ENCODE assay signal across 22 mouse cellular contexts in genomic region chr5:26689775-26690174, GRCm38 (mm10).
A peak's percentile ranks its signal among the peaks of the same experiment; 100 is the strongest.
DNase-seq lines count a peak whose midpoint lies in the region; ATAC-seq and TF ChIP-seq lines count a peak whose summit lies in the region.
"Had no signal": no experiment of that assay in that cellular context is flagged by ENCODE, and none has a peak within 500 bp of the region (broad histone marks: within the 10 kb centered on the region; RNA-seq: fewer than 3 reads in every experiment).

No protein-coding gene starts in this region.

- no peak for TF ChIP-seq CTCF in hindbrain, postnatal 0 days (IDR thresholded peaks at IDR 0.05; ENCODE audit: low read depth)
- TF ChIP-seq CTCF in brain, embryonic 14.5 days (IDR thresholded peaks at IDR 0.05; ENCODE audit: borderline replicate concordance, extremely low read depth, insufficient read depth, insufficient read length): no peak

- H3K27ac ChIP-seq in hindbrain, postnatal 0 days: no peak overlapping the region
- no peak overlapping the region for H3K27ac ChIP-seq in hindbrain, embryonic 12.5 days
- H3K27ac ChIP-seq: embryonic facial prominence, embryonic 12.5 days; embryonic facial prominence, embryonic 15.5 days; forebrain, embryonic 15.5 days; heart, adult 2 months; hindbrain, embryonic 15.5 days; intestine, embryonic 15.5 days had no signal

- no peak overlapping the region for H3K4me2 ChIP-seq in hindbrain, postnatal 0 days (ENCODE audit: low read depth, low read length)
- no peak overlapping the region for H3K4me2 ChIP-seq in hindbrain, embryonic 12.5 days (replicated peaks)
- H3K4me2 ChIP-seq: embryonic facial prominence, embryonic 12.5 days; embryonic facial prominence, embryonic 15.5 days; forebrain, embryonic 15.5 days; heart, embryonic 11.5 days; hindbrain, embryonic 15.5 days; intestine, embryonic 15.5 days had no signal

- DNase-seq in frontal cortex, postnatal 10 days (ENCODE audit: low spot score in 2 of 2): no peak
- DNase-seq in hindbrain, postnatal 0 days (ENCODE audit: low spot score): peak; percentile 5
- DNase-seq in brain, embryonic 14.5 days (ENCODE audit: low read depth): peak; percentile 58
- DNase-seq in layer of hippocampus, adult 9-10 months (ENCODE audit: low spot score): no peak
- DNase-seq: adrenal gland, adult 2 months; adrenal gland, postnatal 14 days; cerebellum, adult 11-12 months; cerebellum, adult 8-10 months; gastrocnemius, postnatal 25 days; heart, adult 2 months; heart, postnatal 10 days; heart, postnatal 36 days; kidney, adult 11 months had no signal

- no peaks in the 10 kb centered on the region for H3K4me1 ChIP-seq in hindbrain, postnatal 0 days (ENCODE audit: insufficient read depth, low read length)
- no peaks in the 10 kb centered on the region for H3K4me1 ChIP-seq in hindbrain, embryonic 12.5 days
- H3K4me1 ChIP-seq: embryonic facial prominence, embryonic 12.5 days; embryonic facial prominence, embryonic 15.5 days; forebrain, embryonic 15.5 days; hindbrain, embryonic 15.5 days; intestine, embryonic 15.5 days had no signal

- 37% methylated on average over 3 of the region's 3 CpGs for WGBS in hindbrain, postnatal 0 days
- WGBS in hindbrain, embryonic 12.5 days: 73% methylated on average over 3 of the region's 3 CpGs

- H3K9me3 ChIP-seq in hindbrain, postnatal 0 days (ENCODE audit: low read length): no peaks in the 10 kb centered on the region
- no peaks in the 10 kb centered on the region for H3K9me3 ChIP-seq in hindbrain, embryonic 12.5 days (replicated peaks)
- H3K9me3 ChIP-seq: embryonic facial prominence, embryonic 12.5 days; embryonic facial prominence, embryonic 15.5 days; forebrain, embryonic 15.5 days; hindbrain, embryonic 15.5 days; intestine, embryonic 15.5 days had no signal

- H3K4me3 ChIP-seq in hindbrain, postnatal 0 days (ENCODE audit: low read length): no peak overlapping the region
- no peak overlapping the region for H3K4me3 ChIP-seq in hindbrain, embryonic 12.5 days
- H3K4me3 ChIP-seq: embryonic facial prominence, embryonic 12.5 days; embryonic facial prominence, embryonic 15.5 days; forebrain, embryonic 15.5 days; heart, adult 2 months; hindbrain, embryonic 15.5 days; intestine, embryonic 15.5 days had no signal

- 0 out of 2 replicates have a peak, but pooled peaks have one; percentile 16 for ATAC-seq in frontal cortex, adult (ENCODE audit: low TSS enrichment)
- no peak for ATAC-seq in hindbrain, postnatal 0 days
- ATAC-seq in hindbrain, embryonic 12.5 days (ENCODE audit: low FRiP score): no peak
- ATAC-seq: CD4-positive, CD25-positive, alpha-beta regulatory T cell, adult 4 months; forebrain, embryonic 15.5 days; intestine, embryonic 15.5 days had no signal

- no peak for TF ChIP-seq POLR2A in brain, embryonic 14.5 days (IDR thresholded peaks at IDR 0.05; ENCODE audit: borderline replicate concordance, extremely low read depth, insufficient read depth, insufficient read length, poor library complexity, severe bottlenecking)

- H3K27me3 ChIP-seq in hindbrain, postnatal 0 days (ENCODE audit: insufficient read depth, low read length): no peaks in the 10 kb centered on the region
- no peaks in the 10 kb centered on the region for H3K27me3 ChIP-seq in hindbrain, embryonic 12.5 days
- H3K27me3 ChIP-seq: embryonic facial prominence, embryonic 12.5 days; embryonic facial prominence, embryonic 15.5 days; forebrain, embryonic 15.5 days; hindbrain, embryonic 15.5 days; intestine, embryonic 15.5 days had no signal

- no peak overlapping the region for H3K9ac ChIP-seq in hindbrain, postnatal 0 days (replicated peaks; ENCODE audit: low read length)
- no peak overlapping the region for H3K9ac ChIP-seq in hindbrain, embryonic 12.5 days
- H3K9ac ChIP-seq: embryonic facial prominence, embryonic 12.5 days; embryonic facial prominence, embryonic 15.5 days; forebrain, embryonic 15.5 days; hindbrain, embryonic 15.5 days; intestine, embryonic 15.5 days had no signal

- H3K36me3 ChIP-seq in hindbrain, postnatal 0 days (ENCODE audit: insufficient read depth, low read length): no peaks in the 10 kb centered on the region
- no peaks in the 10 kb centered on the region for H3K36me3 ChIP-seq in hindbrain, embryonic 12.5 days
- H3K36me3 ChIP-seq: embryonic facial prominence, embryonic 12.5 days; embryonic facial prominence, embryonic 15.5 days; forebrain, embryonic 15.5 days; hindbrain, embryonic 15.5 days; intestine, embryonic 15.5 days had no signal

Comparison
In these comparisons a context has a peak if more than half of its experiments do, and no peak if none do; other contexts are left out.
1. DNase-seq: peak in hindbrain, postnatal 0 days (single experiment) and brain, embryonic 14.5 days (single experiment); none in frontal cortex, postnatal 10 days (0 of 2) and layer of hippocampus, adult 9-10 months (single experiment).